Mouse (Mus musculus) midbrain, embryonic 11.5 days (tissue): ENCODE data around the gene Tcf19. TPM values are rescaled to one million over a fixed set of nuclear protein-coding genes. Genes with fewer than 3 reads are reported as not detected.
"Not testable (repeated sequence)": the region's sequence is repeated elsewhere in the genome, so short reads cannot be mapped to it uniquely, and the experiment has no call there.

Experiments
- ATAC-seq: fragments of 200-750 bp; cut with Nextera tagmentation; 2 replicates; pipeline ENCODE4 v1.8.0; 2017; ENCODE audit warnings: moderate TSS enrichment, moderate library complexity; ENCODE audit not compliant: low FRiP score
- DNase-seq: peaks from one replicate; pipeline ENCODE4 v3.0.0; 2015; ENCODE audit warnings: low spot score; ENCODE audit errors: missing footprints
- H3K27ac ChIP-seq: fragments of 300-500 bp; sonication (generic); 2 replicates; pipeline ENCODE4 v1.5.1; 2014; ENCODE audit warnings: low read depth, low read length
- H3K27me3 ChIP-seq: fragments of 300-500 bp; sonication (generic); 2 replicates; pipeline ENCODE4 v1.6.1; 2014; ENCODE audit warnings: mild to moderate bottlenecking, low read length, moderate library complexity, mixed read lengths; ENCODE audit not compliant: control insufficient read depth, insufficient read depth
- H3K36me3 ChIP-seq: fragments of 300-500 bp; sonication (generic); 2 replicates; pipeline ENCODE4 v1.6.1; 2014; ENCODE audit warnings: mild to moderate bottlenecking, low read length, moderate library complexity, mixed read lengths; ENCODE audit not compliant: control insufficient read depth, insufficient read depth
- H3K4me1 ChIP-seq: fragments of 300-500 bp; sonication (generic); 2 replicates; pipeline ENCODE4 v1.6.1; 2014; ENCODE audit warnings: low read length; ENCODE audit not compliant: control insufficient read depth, insufficient read depth
- H3K4me2 ChIP-seq: fragments of 300-500 bp; sonication (generic); 2 replicates; pipeline ENCODE4 v1.6.1; 2014; ENCODE audit warnings: mild to moderate bottlenecking, moderate library complexity
- H3K4me3 ChIP-seq: fragments of 300-500 bp; sonication (generic); 2 replicates; pipeline ENCODE4 v1.5.1; 2014; ENCODE audit warnings: low read depth, low read length
- H3K9ac ChIP-seq: fragments of 300-500 bp; sonication (generic); 2 replicates; pipeline ENCODE4 v1.6.1; 2014; ENCODE audit warnings: low read length
- H3K9me3 ChIP-seq: fragments of 300-500 bp; sonication (generic); 2 replicates; pipeline ENCODE4 v1.6.1; 2016; ENCODE audit warnings: low read length; ENCODE audit not compliant: control insufficient read depth
- WGBS: fragments of 180-500 bp; shearing (Covaris S2); extraction: QIAGEN DNeasy Blood & Tissue Kit; methylation state at CpG from one replicate; pipeline ENCODE4 v1.1.7; 2014; 5-methylcytosine and 5-hydroxymethylcytosine counted together
- polyA plus RNA-seq: library from polyadenylated mRNA; unstranded; fragments of >200 nt; fragmentation: Nextera tagmentation; extraction: Ambion mirVana; gene quantifications from 2 replicates; pipeline ENCODE4 v1.2.1, GENCODE M21; 2014

Tcf19 gene
- polyA plus RNA-seq, 1 experiment from 2014 or later = 57.7 TPM

DNA sequence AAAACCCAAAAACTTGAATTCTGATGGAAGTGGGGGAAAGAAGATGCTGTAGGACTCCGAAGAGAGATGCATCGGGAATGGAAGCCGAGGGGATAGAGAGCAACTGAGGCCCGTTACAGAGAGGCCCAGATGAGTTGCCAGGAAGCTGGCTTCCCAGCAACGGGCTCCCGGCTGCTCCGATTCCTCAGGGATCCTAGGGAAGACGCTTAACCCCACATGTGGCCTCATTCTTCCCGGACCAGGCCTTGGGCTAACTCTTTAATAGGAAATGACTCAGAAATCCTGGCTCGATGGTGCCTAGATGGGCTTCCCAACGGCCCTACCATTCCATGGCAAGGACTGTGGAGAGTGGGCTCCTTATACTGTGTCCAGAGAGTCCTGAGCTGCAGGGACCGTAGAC lies 902 bp upstream of the Tcf19 start:
- Histone ChIP-seq H3K27ac (no peak overlapping the region), H3K36me3 (0 out of 2 replicates have a peak, but pooled peaks cover 2% of the 10 kb centered on the region), H3K4me2 (peak overlapping the region; percentile 78), H3K9me3 (no peaks in the 10 kb centered on the region), H3K9ac (peak overlapping the region; percentile 69), H3K27me3 (no peaks in the 10 kb centered on the region), H3K4me1 (peaks cover 23% of the 10 kb centered on the region), H3K4me3 (peak overlapping the region; percentile 54)
- 12% methylated on average over 12 of the region's 12 CpGs for WGBS
- DNase-seq (no peak), ATAC-seq (no peak)

DNA sequence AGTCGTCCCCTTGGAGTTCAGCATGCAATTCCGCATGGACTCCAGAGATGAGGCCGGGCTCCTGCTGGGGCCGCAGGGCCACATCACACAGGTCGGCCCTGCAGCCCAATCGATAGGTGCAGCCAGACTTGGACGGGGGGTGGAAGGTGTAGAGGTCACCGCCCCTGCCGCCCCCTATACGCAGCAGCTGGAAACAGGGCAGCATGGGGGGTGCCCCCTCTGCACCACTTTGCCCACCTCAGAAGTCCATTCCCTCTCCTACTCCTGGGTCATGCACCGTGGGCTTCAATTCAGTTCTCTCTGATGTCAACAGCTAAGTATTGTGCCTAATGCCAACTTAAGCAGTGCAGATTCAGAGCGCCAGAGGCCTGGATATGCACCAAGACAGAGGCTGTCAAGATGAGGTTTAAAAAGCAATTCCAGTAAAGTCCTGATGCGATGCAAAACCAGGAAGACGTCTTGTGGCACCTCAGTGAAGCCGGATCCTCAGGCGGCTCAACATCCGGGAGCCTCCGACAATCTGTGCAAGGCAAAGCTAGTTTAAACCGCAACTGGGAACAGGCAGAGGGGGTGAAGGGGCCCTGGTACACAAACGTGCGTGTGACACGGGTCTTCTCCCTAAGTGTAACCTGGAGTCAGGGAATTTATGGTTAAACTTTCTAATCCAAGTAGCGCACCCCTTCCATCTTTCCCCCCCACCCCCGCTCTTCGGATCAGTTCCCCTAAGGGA lies 548 bp downstream of the Tcf19 start:
- Histone ChIP-seq H3K36me3 (no peaks in the 10 kb centered on the region), H3K4me2 (peak overlapping the region; percentile 78), H3K27me3 (no peaks in the 10 kb centered on the region), H3K4me3 (peak overlapping the region; percentile 54), H3K9ac (peak overlapping the region; percentile 65), H3K4me1 (peaks cover 23% of the 10 kb centered on the region), H3K27ac (no peak overlapping the region), H3K9me3 (no peaks in the 10 kb centered on the region)
- WGBS = 6% methylated on average over 25 of the region's 25 CpGs
- DNase-seq (peak; percentile 83), ATAC-seq (peak; percentile 36; the same call in 1 of the 2 replicates)

DNA sequence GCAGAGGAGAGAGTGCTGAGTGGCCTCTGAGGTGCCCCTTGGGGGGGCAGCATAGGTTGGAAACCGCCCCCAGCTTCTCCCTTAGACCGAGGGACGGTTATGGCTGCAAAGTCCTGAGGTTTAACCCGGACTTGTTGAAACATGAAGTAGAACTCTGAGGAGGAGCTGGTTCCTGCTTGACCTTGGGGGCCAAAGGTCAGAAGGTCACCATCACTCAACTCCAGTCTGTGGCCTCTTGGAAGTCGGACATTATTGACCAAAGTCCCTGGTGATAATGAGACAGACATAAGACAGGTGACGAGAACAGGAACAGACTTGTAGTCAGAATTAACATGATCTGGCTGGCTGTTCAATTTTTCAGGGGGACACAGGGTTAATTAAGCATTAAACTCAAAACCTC lies 1.9 kb downstream of the Tcf19 start:
- Histone ChIP-seq H3K9ac (peak overlapping the region; percentile 45), H3K4me1 (peaks cover 23% of the 10 kb centered on the region), H3K27ac (no peak overlapping the region), H3K9me3 (no peaks in the 10 kb centered on the region), H3K4me3 (no peak overlapping the region), H3K27me3 (no peaks in the 10 kb centered on the region), H3K36me3 (no peaks in the 10 kb centered on the region), H3K4me2 (peak overlapping the region; percentile 78)
- ATAC-seq = no peak
- WGBS = 52% methylated on average over 6 of the region's 6 CpGs
- DNase-seq = peak; percentile 80

DNA sequence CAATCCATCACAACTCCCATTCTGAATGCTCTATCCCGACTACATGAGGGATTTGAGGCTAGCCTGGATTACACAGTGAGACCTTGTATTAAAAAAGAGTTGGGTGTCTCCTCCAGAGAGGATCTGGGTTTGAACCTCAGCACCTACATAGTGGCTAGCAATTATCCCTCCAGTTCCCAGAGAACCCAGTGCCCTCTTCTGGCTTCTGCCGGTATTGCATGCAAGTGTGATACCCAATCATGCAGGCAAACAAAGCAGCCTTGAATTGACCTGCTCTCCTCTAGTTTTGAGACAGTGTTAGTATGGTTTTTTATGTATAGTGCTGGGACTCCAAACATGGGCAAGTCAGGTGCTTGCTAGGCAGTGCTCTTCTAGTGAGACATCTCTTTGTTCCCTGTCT lies 2.7 kb downstream of the Tcf19 start:
- no peak overlapping the region for H3K27ac ChIP-seq
- H3K4me1 ChIP-seq = peaks cover 23% of the 10 kb centered on the region
- no peaks in the 10 kb centered on the region for H3K27me3 ChIP-seq
- ATAC-seq = no peak
- H3K36me3 ChIP-seq = no peaks in the 10 kb centered on the region
- DNase-seq = peak; percentile 97
- no peak overlapping the region for H3K4me2 ChIP-seq
- no peaks in the 10 kb centered on the region for H3K9me3 ChIP-seq
- H3K9ac ChIP-seq = no peak overlapping the region
- no peak overlapping the region for H3K4me3 ChIP-seq
- WGBS = 11% methylated on average over 2 of the region's 2 CpGs

DNA sequence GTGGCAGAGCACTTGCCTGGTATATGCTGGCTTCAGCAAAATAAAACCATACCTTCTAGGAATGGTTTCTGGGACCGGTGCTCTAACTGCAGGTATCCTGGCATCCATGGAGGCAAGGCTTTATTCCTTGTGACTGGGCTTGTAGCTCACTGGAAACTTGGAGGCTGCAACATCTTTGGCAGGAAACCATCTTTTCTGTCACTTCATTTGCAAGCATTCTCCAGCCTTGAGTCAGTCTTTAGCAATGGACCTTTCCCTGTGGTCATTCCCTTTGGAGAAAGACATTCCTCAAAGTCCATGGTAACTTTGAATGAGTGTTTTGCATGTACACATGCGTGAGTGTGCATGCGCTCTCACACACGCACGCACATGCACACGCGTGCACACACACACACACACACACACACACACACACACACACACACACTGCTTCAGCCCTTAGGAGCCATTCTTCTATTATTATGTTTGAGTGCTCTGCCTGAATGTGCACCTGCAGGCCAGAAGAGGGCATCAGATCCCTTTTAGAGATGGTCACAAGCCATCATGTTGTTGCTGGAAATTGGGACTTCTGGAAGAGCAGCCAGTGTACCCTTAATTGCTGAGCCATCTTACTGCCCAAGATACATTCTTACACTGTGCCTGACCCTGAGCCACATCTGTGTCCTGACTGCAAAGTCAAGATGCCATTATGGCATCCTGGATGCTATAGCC lies 3.6 kb downstream of the Tcf19 start:
- no peak for ATAC-seq
- Histone ChIP-seq H3K27ac (no peak overlapping the region), H3K36me3 (no peaks in the 10 kb centered on the region), H3K9me3 (no peaks in the 10 kb centered on the region), H3K4me1 (peaks cover 23% of the 10 kb centered on the region), H3K9ac (no peak overlapping the region), H3K4me3 (no peak overlapping the region), H3K27me3 (peaks cover under 1% of the 10 kb centered on the region; the same call in 1 of the 2 replicates), H3K4me2 (no peak overlapping the region)
- peak; percentile 17 for DNase-seq
- 91% methylated on average over 7 of the region's 7 CpGs for WGBS

DNA sequence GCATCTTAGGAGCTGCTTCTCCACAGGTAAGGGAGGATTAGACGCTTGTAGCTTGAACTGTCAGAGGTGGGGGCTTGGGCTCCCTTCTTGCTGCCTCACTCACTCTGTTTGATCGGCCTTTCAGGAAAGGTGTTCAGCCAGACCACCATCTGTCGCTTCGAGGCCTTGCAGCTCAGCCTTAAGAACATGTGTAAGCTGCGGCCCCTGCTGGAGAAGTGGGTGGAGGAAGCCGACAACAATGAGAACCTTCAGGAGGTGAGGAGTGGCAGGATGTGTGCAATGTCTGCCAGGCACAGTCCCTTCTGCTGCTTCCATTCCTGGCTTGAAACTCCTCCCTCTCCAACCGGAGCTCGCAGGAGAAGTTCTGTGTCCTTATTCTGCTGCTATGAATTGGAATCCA lies 7.3 kb downstream of the Tcf19 start:
- DNase-seq = no peak
- no peak for ATAC-seq
- WGBS = 47% methylated on average over 8 of the region's 8 CpGs
- Histone ChIP-seq H3K4me3 (no peak overlapping the region), H3K36me3 (no peaks in the 10 kb centered on the region), H3K9ac (no peak overlapping the region), H3K9me3 (no peaks in the 10 kb centered on the region), H3K27ac (no peak overlapping the region), H3K4me2 (no peak overlapping the region), H3K4me1 (peaks cover 4% of the 10 kb centered on the region; the same call in 1 of the 2 replicates), H3K27me3 (peaks cover 28% of the 10 kb centered on the region)

DNA sequence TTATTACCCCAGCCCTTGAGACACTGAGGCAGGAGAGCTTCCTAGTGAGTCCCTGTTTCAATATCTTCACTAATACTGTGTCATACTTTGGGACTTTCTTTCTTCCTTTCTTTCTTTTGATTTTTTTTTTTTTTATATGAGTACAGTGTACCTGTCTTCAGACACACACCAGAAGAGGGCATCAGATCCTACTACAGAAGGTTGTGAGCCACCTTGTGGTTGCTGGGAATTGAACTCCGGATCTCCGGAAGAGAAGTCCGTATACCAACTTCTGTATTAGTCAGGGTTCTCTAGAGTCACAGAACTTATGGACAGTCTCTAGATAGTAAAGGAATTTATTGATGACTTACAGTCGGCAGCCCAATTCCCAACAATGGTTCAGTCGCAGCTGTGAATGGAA lies 8.3 kb downstream of the Tcf19 start:
- H3K27ac ChIP-seq, ATAC-seq, H3K4me3 ChIP-seq, H3K36me3 ChIP-seq, H3K4me1 ChIP-seq, H3K9ac ChIP-seq, H3K4me2 ChIP-seq, H3K9me3 ChIP-seq: not testable (repeated sequence)
- WGBS = 54% methylated on average over 5 of the region's 5 CpGs
- peak; percentile 60 for DNase-seq
- peaks cover 28% of the 10 kb centered on the region for H3K27me3 ChIP-seq

DNA sequence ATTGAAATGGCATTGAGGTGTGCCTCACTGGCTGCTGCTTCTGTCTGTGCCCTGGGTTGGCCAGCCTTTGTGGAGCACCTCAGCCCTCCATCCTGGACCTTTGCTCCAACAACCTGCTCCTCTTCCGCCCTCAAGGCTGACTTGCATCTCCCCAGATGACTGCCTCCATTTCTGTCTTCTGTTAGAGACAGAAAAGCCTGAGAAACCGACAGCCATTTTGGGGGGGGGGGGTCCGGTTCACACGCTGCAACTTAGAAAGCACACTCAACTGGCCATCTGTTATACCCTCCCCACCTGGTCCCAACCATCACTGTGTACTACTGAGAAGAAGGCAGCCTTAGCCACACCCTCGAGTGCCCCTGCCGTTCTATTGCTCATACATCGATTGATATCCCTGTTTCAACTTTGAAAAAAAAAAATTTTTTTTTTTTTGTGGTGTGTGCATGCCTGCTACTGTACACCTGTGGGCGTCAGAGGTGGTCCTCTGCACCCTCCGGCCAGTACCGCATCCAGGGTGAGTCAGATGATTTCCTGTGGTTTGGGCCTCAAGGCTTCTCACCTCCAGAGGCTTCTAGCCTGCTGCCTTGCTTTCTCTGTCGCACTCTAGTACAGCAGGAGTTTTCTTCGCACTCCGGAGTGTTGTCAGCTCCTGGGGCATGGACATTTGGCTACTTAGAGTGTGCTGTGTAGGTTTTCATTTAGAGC lies 8.9 kb downstream of the Tcf19 start:
- Histone ChIP-seq H3K27me3 (peaks cover 28% of the 10 kb centered on the region), H3K9me3 (no peaks in the 10 kb centered on the region), H3K4me2 (no peak overlapping the region), H3K4me3 (no peak overlapping the region), H3K27ac (no peak overlapping the region), H3K9ac (no peak overlapping the region), H3K36me3 (no peaks in the 10 kb centered on the region), H3K4me1 (0 out of 2 replicates have a peak, but pooled peaks cover 4% of the 10 kb centered on the region)
- DNase-seq = peak; percentile 85
- ATAC-seq = no peak
- WGBS = 19% methylated on average over 13 of the region's 13 CpGs

DNA sequence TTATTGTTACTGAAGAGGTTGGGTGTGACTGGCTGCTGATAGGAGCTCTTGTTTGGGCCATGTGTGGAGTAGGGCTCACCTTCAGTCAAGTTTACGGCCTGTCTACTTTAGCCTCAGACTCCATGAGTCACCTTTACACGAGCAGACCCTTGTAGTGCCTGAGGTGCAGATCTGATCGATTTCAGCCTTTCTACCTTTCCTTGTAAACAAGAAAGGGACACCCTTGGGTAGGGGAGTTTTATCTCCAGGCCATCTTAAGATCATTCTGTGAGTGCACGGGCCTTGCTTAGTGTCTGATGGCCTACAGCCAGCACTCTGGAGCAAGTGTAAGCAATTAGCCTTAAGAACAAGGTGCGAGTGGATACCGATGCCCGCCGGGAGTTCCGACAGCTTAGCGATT lies 9.7 kb downstream of the Tcf19 start:
- Histone ChIP-seq H3K36me3 (no peaks in the 10 kb centered on the region), H3K4me2 (no peak overlapping the region), H3K4me3 (no peak overlapping the region), H3K9me3 (no peaks in the 10 kb centered on the region), H3K27ac (no peak overlapping the region), H3K27me3 (peaks cover 28% of the 10 kb centered on the region), H3K4me1 (0 out of 2 replicates have a peak, but pooled peaks cover 4% of the 10 kb centered on the region), H3K9ac (no peak overlapping the region)
- ATAC-seq (no peak), DNase-seq (peak; percentile 84)
- WGBS = 8% methylated on average over 10 of the region's 10 CpGs
